In the genomic region with DNA sequence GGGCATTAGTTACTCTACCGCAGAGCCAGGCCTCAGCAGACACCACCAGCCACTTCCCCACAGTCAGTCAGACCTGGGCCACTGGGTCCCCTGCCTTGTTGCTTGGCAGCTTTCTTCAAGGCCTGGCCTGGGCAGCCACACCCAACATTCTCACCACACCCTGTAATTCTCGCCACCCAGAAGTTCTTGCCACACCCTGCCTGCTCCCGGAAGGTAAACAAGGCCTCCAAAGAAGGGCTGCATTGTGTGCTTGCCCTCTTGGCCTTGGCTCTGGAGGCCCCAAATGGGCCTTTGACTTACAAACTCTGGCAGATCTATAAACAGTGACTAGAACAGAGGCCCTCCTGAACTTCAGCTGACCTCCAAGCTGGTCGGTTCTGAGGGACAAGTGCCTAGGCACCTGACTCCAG, we compare ENCODE assay signal across 8 mouse cellular contexts.
DNase-seq lines count a peak whose midpoint lies in the region; ATAC-seq lines count a peak whose summit lies in the region.

No protein-coding gene starts in this region.

- H3K36me3 ChIP-seq in erythroblast, embryonic 14.5 days (ENCODE audit: control insufficient read depth): no peaks in the 10 kb centered on the region
- H3K36me3 ChIP-seq in kidney, embryonic 14.5 days (ENCODE audit: control insufficient read depth, insufficient read depth, low read length): no peaks in the 10 kb centered on the region

- no peaks in the 10 kb centered on the region for H3K27me3 ChIP-seq in erythroblast, embryonic 14.5 days (ENCODE audit: control insufficient read depth)
- no peaks in the 10 kb centered on the region for H3K27me3 ChIP-seq in kidney, embryonic 14.5 days (ENCODE audit: control insufficient read depth, insufficient read depth, low read length)

- DNase-seq in retina, postnatal 1 day: peak; percentile 22
- no peak for DNase-seq in retina, embryonic 14.5 days (ENCODE audit: low spot score)
- DNase-seq in lung, postnatal 14 days: peak; percentile 53
- peak; percentile 76 for DNase-seq in urinary bladder, postnatal 14 days (ENCODE audit: low spot score)
- no peak for DNase-seq in right cerebral cortex, adult 18-20 months
- no peak for DNase-seq in frontal cortex, postnatal 10 days (ENCODE audit: low spot score in 2 of 2)

- no peak overlapping the region for H3K4me2 ChIP-seq in kidney, embryonic 14.5 days (replicated peaks; ENCODE audit: low read depth, low read length)

- H3K4me3 ChIP-seq in erythroblast, embryonic 14.5 days (replicated peaks): peak overlapping the region; percentile 24
- H3K4me3 ChIP-seq in kidney, embryonic 14.5 days (ENCODE audit: low read length): no peak overlapping the region

- H3K9me3 ChIP-seq in erythroblast, embryonic 14.5 days (ENCODE audit: control insufficient read depth, low read length): no peaks in the 10 kb centered on the region
- H3K9me3 ChIP-seq in kidney, embryonic 14.5 days (ENCODE audit: control insufficient read depth, low read length): no peaks in the 10 kb centered on the region; the same call in 1 of the 2 replicates

- H3K4me1 ChIP-seq in erythroblast, embryonic 14.5 days (ENCODE audit: control insufficient read depth): peaks cover 53% of the 10 kb centered on the region
- H3K4me1 ChIP-seq in kidney, embryonic 14.5 days (ENCODE audit: control insufficient read depth, insufficient read depth, low read length): peaks cover 26% of the 10 kb centered on the region

- H3K27ac ChIP-seq in kidney, embryonic 14.5 days (ENCODE audit: low read depth, low read length): peak overlapping the region; percentile 62; the same call in 1 of the 2 replicates

- 37% methylated on average over 4 of the region's 4 CpGs for WGBS in kidney, embryonic 14.5 days

- no peak overlapping the region for H3K9ac ChIP-seq in kidney, embryonic 14.5 days (ENCODE audit: low read depth, low read length)

- peak; percentile 46 for ATAC-seq in kidney, embryonic 14.5 days (ENCODE audit: low FRiP score, low TSS enrichment)

Comparison
In these comparisons a context has a peak if more than half of its experiments do, and no peak if none do; other contexts are left out.
1. DNase-seq: peak in retina, postnatal 1 day (single experiment), lung, postnatal 14 days (single experiment) and urinary bladder, postnatal 14 days (single experiment); none in retina, embryonic 14.5 days (single experiment), right cerebral cortex, adult 18-20 months (single experiment) and frontal cortex, postnatal 10 days (0 of 2).